Mouse (Mus musculus) heart, embryonic 16.5 days (tissue): ENCODE measurements at regions not wholly inside any gene's neighbourhood (a gene's known extent, or its start where the extent isn't known, plus 50 kb on each side); places are given as distances from the start of the nearest gene placed in this dataset.

Experiments used
- ATAC-seq: fragments of 200-750 bp; cut with Nextera tagmentation; replicated peaks from 2 replicates; pipeline ENCODE4 v1.8.0; 2017; ENCODE audit warnings: moderate number of reproducible peaks; ENCODE audit not compliant: insufficient read depth, low FRiP score; ENCODE audit errors: extremely low read depth
- H3K27ac ChIP-seq: fragments of 300-500 bp; sonication (generic); 2 replicates; pipeline ENCODE4 v1.5.1; 2014; ENCODE audit warnings: mild to moderate bottlenecking, low read length, control low read depth, moderate library complexity
- H3K27me3 ChIP-seq: fragments of 300-500 bp; sonication (generic); 2 replicates; pipeline ENCODE4 v1.6.1; 2014; ENCODE audit warnings: low read length, mixed read lengths; ENCODE audit not compliant: control insufficient read depth, insufficient read depth
- H3K36me3 ChIP-seq: fragments of 300-500 bp; sonication (generic); 2 replicates; pipeline ENCODE4 v1.6.1; 2014; ENCODE audit not compliant: control insufficient read depth, insufficient read depth
- H3K4me1 ChIP-seq: fragments of 300-500 bp; sonication (generic); 2 replicates; pipeline ENCODE4 v1.6.1; 2014; ENCODE audit warnings: low read length, mixed read lengths; ENCODE audit not compliant: control insufficient read depth, insufficient read depth
- H3K4me2 ChIP-seq: fragments of 300-500 bp; sonication (generic); 2 replicates; pipeline ENCODE4 v1.6.1; 2014; ENCODE audit warnings: low read depth, mild to moderate bottlenecking, control low read depth, low read length
- H3K4me3 ChIP-seq: fragments of 300-500 bp; sonication (generic); 2 replicates; pipeline ENCODE4 v1.5.1; 2014; ENCODE audit warnings: mild to moderate bottlenecking, control low read depth, low read length
- H3K9ac ChIP-seq: fragments of 300-500 bp; sonication (generic); 2 replicates; pipeline ENCODE4 v1.6.1; 2014; ENCODE audit warnings: low read length, control low read depth
- H3K9me3 ChIP-seq: fragments of 300-500 bp; sonication (generic); replicated peaks from 2 replicates; pipeline ENCODE4 v1.6.1; 2016; ENCODE audit warnings: low read length; ENCODE audit not compliant: control insufficient read depth
- WGBS: fragments of 180-500 bp; shearing (Covaris S2); extraction: QIAGEN DNeasy Blood & Tissue Kit; methylation state at CpG from one replicate; pipeline ENCODE4 v1.1.7; 2014; 5-methylcytosine and 5-hydroxymethylcytosine counted together

DNA sequence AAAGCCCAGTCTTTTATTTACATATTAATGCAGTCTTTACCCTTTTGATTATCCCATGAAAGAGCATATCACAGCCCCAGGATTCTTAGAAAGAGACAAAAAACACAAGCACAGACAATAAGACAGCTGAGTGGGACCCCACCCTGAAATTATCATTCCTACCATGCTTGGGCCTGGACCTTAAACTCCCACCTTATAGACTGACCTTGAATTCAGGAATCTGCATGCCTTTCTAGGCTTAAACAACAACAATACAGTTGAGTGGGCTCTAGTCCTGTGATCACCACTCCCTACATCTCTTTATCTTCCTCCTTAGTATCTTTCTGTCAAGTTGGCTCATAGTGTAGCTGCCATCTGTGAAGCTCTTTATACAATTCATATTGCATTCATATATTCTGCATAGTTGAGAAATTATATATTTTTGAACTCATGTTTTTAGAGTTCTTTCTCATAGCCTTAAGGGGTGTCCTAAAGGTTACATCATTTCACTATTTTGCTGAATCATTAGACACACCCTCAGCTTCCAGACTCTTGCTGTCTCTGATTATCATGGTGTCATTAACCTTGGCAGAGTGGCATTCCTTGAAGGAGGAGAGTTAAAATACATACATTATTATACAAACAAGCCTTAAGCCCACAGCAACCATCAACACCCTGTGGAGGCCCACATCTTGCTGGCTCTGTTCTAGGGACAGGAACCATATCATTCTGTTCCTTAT is 361.7 kb upstream of the Negr1 start:
- H3K27me3 ChIP-seq = no peaks in the 10 kb centered on the region
- H3K4me3 ChIP-seq = no peak overlapping the region
- no peaks in the 10 kb centered on the region for H3K9me3 ChIP-seq
- H3K4me2 ChIP-seq = no peak overlapping the region
- H3K36me3 ChIP-seq = no peaks in the 10 kb centered on the region
- no peak for ATAC-seq
- H3K9ac ChIP-seq = no peak overlapping the region
- H3K27ac ChIP-seq = no peak overlapping the region
- no peaks in the 10 kb centered on the region for H3K4me1 ChIP-seq

- no peak overlapping the region for H3K4me3 ChIP-seq
- WGBS = 40% methylated on average over 3 of the region's 3 CpGs
- H3K9me3 ChIP-seq = no peaks in the 10 kb centered on the region
- no peak overlapping the region for H3K4me2 ChIP-seq
- H3K27ac ChIP-seq = peak overlapping the region; percentile 31; the same call in 1 of the 2 replicates
- no peak overlapping the region for H3K9ac ChIP-seq
- H3K4me1 ChIP-seq = 0 out of 2 replicates have a peak, but pooled peaks cover 2% of the 10 kb centered on the region
- H3K27me3 ChIP-seq = no peaks in the 10 kb centered on the region
- H3K36me3 ChIP-seq = no peaks in the 10 kb centered on the region
- ATAC-seq = peak; percentile 67; the same call in 1 of the 2 replicates
Observed at GRCm38 (mm10) chr3:156205246-156205645, 356.3 kb upstream of the Negr1 start.

GRCm38 (mm10) chr3:156208420-156208819 is 353.2 kb upstream of the Negr1 start:
- H3K4me1 ChIP-seq = 0 out of 2 replicates have a peak, but pooled peaks cover 2% of the 10 kb centered on the region
- H3K27ac ChIP-seq = peak overlapping the region; percentile 53
- H3K36me3 ChIP-seq = no peaks in the 10 kb centered on the region
- 17% methylated on average over 1 of the region's 1 CpGs for WGBS
- ATAC-seq = peak; percentile 41; the same call in 1 of the 2 replicates
- no peak overlapping the region for H3K9ac ChIP-seq
- H3K27me3 ChIP-seq = no peaks in the 10 kb centered on the region
- H3K4me2 ChIP-seq = no peak overlapping the region
- no peak overlapping the region for H3K4me3 ChIP-seq
- no peaks in the 10 kb centered on the region for H3K9me3 ChIP-seq

DNA sequence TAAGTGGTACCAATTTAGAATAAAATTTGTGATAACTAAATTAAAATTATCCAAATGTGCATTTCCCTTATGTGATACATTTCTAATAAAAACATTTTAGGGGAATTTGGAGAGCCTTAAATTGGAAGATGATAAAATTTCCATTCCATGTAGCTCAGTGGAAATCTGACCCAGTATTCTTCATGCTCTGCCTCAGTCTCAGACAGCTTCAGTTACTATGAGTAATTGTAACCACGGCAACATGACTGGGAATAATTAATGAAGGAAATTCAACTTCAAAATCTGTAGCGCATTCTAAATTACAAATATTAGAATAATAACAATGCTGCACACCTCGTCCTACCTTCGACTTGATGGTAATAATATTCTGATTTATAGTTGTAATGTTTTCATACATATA is 350.8 kb upstream of the Negr1 start:
- Histone ChIP-seq H3K4me2 (no peak overlapping the region), H3K36me3 (no peaks in the 10 kb centered on the region), H3K27ac (no peak overlapping the region), H3K27me3 (no peaks in the 10 kb centered on the region), H3K9me3 (no peaks in the 10 kb centered on the region), H3K4me1 (peaks cover 5% of the 10 kb centered on the region; the same call in 1 of the 2 replicates), H3K4me3 (no peak overlapping the region), H3K9ac (no peak overlapping the region)
- WGBS = 85% methylated on average over 4 of the region's 4 CpGs
- ATAC-seq = no peak

- Histone ChIP-seq H3K4me3 (no peak overlapping the region), H3K27ac (0 out of 2 replicates have a peak overlapping the region, but pooled peaks have one; percentile 22), H3K4me2 (peak overlapping the region; percentile 12; the same call in 1 of the 2 replicates), H3K27me3 (no peaks in the 10 kb centered on the region), H3K36me3 (no peaks in the 10 kb centered on the region), H3K9me3 (no peaks in the 10 kb centered on the region), H3K9ac (no peak overlapping the region), H3K4me1 (peaks cover 3% of the 10 kb centered on the region; the same call in 1 of the 2 replicates)
- 6% methylated on average over 1 of the region's 1 CpGs for WGBS
- ATAC-seq = peak; percentile 79
Observed at GRCm38 (mm10) chr3:156214823-156215222, 346.8 kb upstream of the Negr1 start.

- WGBS = 73% methylated on average over 2 of the region's 2 CpGs
- no peak overlapping the region for H3K4me3 ChIP-seq
- no peaks in the 10 kb centered on the region for H3K9me3 ChIP-seq
- no peak overlapping the region for H3K4me2 ChIP-seq
- no peaks in the 10 kb centered on the region for H3K27me3 ChIP-seq
- H3K9ac ChIP-seq = no peak overlapping the region
- H3K36me3 ChIP-seq = no peaks in the 10 kb centered on the region
- no peak overlapping the region for H3K27ac ChIP-seq
- ATAC-seq = no peak
- H3K4me1 ChIP-seq = no peaks in the 10 kb centered on the region
Observed at GRCm38 (mm10) chr3:156232111-156232510, 329.5 kb upstream of the Negr1 start.

- H3K4me2 ChIP-seq = no peak overlapping the region
- H3K4me3 ChIP-seq = no peak overlapping the region
- no peaks in the 10 kb centered on the region for H3K4me1 ChIP-seq
- no peak overlapping the region for H3K9ac ChIP-seq
- H3K27me3 ChIP-seq = no peaks in the 10 kb centered on the region
- WGBS = 79% methylated on average over 4 of the region's 4 CpGs
- H3K27ac ChIP-seq = no peak overlapping the region
- H3K9me3 ChIP-seq = no peaks in the 10 kb centered on the region
- ATAC-seq = no peak
- H3K36me3 ChIP-seq = no peaks in the 10 kb centered on the region
Observed at GRCm38 (mm10) chr3:156235955-156236354, 325.6 kb upstream of the Negr1 start.

DNA sequence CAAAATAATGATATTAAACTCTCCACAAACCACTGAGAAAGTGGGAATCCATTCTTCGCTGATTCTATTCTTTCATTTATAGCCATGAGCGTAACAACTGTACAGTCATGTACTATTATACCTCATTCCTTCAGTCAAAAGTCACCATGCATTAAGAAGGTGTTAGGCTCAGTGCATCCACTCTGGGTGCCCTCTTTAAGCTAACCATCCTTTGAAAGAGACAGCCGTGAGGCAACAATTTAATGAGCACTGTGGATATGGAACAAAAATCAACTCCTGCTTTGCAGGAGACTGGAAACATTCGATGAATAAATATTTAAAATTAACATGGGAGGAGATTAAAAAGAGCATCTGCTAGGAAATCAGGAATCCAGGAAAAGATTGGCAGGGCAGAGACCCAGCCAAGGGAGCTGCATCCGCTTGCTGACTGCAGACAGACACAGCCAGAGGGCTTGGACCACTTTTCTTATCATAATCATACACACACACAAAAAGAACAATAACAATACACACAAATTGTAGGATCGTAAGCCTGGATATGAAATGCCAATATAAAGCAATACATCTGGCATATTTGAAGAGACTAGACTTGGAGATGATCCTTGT is 309.2 kb upstream of the Negr1 start:
- 82% methylated on average over 6 of the region's 6 CpGs for whole genome bisulfite sequencing
- no peaks in the 10 kb centered on the region for H3K9me3 ChIP-seq
- H3K27me3 ChIP-seq = no peaks in the 10 kb centered on the region
- no peaks in the 10 kb centered on the region for H3K36me3 ChIP-seq
- H3K4me1 ChIP-seq = no peaks in the 10 kb centered on the region
- H3K4me3 ChIP-seq = no peak overlapping the region
- no peak for ATAC-seq
- H3K27ac ChIP-seq = no peak overlapping the region
- H3K9ac ChIP-seq = no peak overlapping the region
- H3K4me2 ChIP-seq = no peak overlapping the region

DNA sequence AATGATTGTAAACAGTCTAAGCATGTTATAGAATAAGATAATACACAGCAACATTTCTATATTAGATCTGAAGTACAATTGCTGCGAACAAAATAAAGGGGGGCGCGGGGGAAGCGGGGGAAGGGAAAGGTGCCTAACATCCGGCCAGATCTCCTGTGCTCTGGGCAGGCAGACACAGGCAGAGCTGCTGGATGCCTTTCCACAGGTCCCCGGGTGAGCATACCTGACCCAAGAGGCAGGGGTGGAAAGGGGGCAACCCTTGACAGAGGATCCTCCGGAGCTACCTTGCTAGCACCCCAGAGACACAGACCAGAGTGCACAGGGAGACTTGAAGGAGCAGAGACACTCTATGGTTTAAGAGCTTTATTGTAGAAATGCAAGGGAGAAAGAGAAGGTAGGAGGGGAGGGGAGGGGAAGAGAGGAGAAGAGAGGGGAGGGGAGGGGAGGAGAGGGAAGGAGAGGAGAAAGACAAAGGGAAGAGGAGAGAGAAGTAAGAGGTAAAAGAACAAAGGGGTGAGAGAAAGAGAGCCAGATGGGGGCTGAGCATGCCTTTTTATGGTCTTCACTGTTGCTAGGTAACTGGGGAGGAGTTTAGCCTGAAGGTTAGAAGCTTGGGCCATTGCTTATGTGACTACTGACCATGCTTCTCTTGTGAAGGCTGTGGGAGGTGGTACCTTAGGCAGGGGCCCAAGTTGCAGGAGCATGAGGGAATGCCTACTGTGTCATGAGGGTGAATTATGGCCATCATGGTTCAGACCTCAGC is 308.2 kb upstream of the Negr1 start:
- no peak for ATAC-seq
- 77% methylated on average over 7 of the region's 7 CpGs for WGBS
- Histone ChIP-seq H3K4me2 (no peak overlapping the region), H3K4me3 (no peak overlapping the region), H3K27ac (no peak overlapping the region), H3K9ac (no peak overlapping the region), H3K4me1 (no peaks in the 10 kb centered on the region), H3K36me3 (no peaks in the 10 kb centered on the region), H3K27me3 (no peaks in the 10 kb centered on the region), H3K9me3 (no peaks in the 10 kb centered on the region)
